Mouse (Mus musculus) heart, adult 8-10 months (tissue): ENCODE data around the gene Srsf1. TPM values are rescaled to one million over a fixed set of nuclear protein-coding genes. Genes with fewer than 3 reads are reported as not detected.
"Not testable (repeated sequence)": the region's sequence is repeated elsewhere in the genome, so short reads cannot be mapped to it uniquely, and the experiment has no call there.

Experiments used
- DNase-seq: peaks from one replicate; pipeline ENCODE4 v3.0.0; 2022; ENCODE audit warnings: low spot score
- total RNA-seq, 4 experiments: library from RNA; stranded (reverse); gene quantifications; 2 replicates each; pipeline ENCODE4 v1.2.4; 2022

Gene Srsf1
- total RNA-seq, 4 experiments from 2014 or later = 97.6 to 103 (median 102) TPM

GRCm38 (mm10) chr11:88039066-88039465 is 8.1 kb upstream of the Srsf1 start:
- no peak for DNase-seq

- no peak for DNase-seq
These were observed 2.9 kb upstream of the Srsf1 start for GRCm38 (mm10) chr11:88044314-88044713.

GRCm38 (mm10) chr11:88045159-88045558 is 2.0 kb upstream of the Srsf1 start:
- DNase-seq = not testable (repeated sequence)

- no peak for DNase-seq
These were observed 1.3 kb upstream of the Srsf1 start for GRCm38 (mm10) chr11:88045878-88046277.

- no peak for DNase-seq
These were observed 743 bp upstream of the Srsf1 start for GRCm38 (mm10) chr11:88046323-88046937.

GRCm38 (mm10) chr11:88047871-88048531 is 828 bp downstream of the Srsf1 start:
- DNase-seq = no peak

- no peak for DNase-seq
These were observed 1.9 kb downstream of the Srsf1 start for GRCm38 (mm10) chr11:88048961-88049670.

- no peak for DNase-seq
These were observed 2.6 kb downstream of the Srsf1 start for GRCm38 (mm10) chr11:88049732-88050131.

GRCm38 (mm10) chr11:88052638-88053037 is 5.5 kb downstream of the Srsf1 start:
- DNase-seq = no peak

GRCm38 (mm10) chr11:88053821-88054220 is 6.6 kb downstream of the Srsf1 start:
- no peak for DNase-seq

- DNase-seq = peak; percentile 49
These were observed 7.4 kb downstream of the Srsf1 start for GRCm38 (mm10) chr11:88054589-88054988.

- DNase-seq = no peak
These were observed 8.6 kb downstream of the Srsf1 start for GRCm38 (mm10) chr11:88055777-88056176.

GRCm38 (mm10) chr11:88057788-88058187 is 10.6 kb downstream of the Srsf1 start:
- no peak for DNase-seq

GRCm38 (mm10) chr11:88059141-88059540 is 12.0 kb downstream of the Srsf1 start:
- DNase-seq = peak; percentile 67

- DNase-seq = no peak
These were observed 14.9 kb downstream of the Srsf1 start for GRCm38 (mm10) chr11:88061892-88062625.

GRCm38 (mm10) chr11:88065732-88066131 is 18.6 kb downstream of the Srsf1 start:
- DNase-seq = no peak

- DNase-seq = no peak
These were observed 20.0 kb downstream of the Srsf1 start for GRCm38 (mm10) chr11:88067191-88067585.

- peak; percentile 52 for DNase-seq
These were observed 20.6 kb downstream of the Srsf1 start, which contains the start of gene Vezf1 for GRCm38 (mm10) chr11:88067586-88068410. Gene Vezf1, plus strand, starts transcription at chr11:88068279.

GRCm38 (mm10) chr11:88068411-88069245 is 21.5 kb downstream of the Srsf1 start:
- DNase-seq = peak; percentile 77

GRCm38 (mm10) chr11:88069246-88069570 is 22.0 kb downstream of the Srsf1 start:
- no peak for DNase-seq
